Mouse (Mus musculus) embryonic facial prominence, embryonic 14.5 days (tissue): ENCODE measurements around the gene Rnf227. TPM values are rescaled to one million over a fixed set of nuclear protein-coding genes. Genes with fewer than 3 reads are reported as not detected.

Experiments used
- ATAC-seq: fragments of 200-750 bp; cut with Nextera tagmentation; 2 replicates; pipeline ENCODE4 v1.8.0; 2017; ENCODE audit warnings: low read depth, moderate number of reproducible peaks, moderate TSS enrichment
- DNase-seq: peaks from one replicate; pipeline ENCODE4 v3.0.0-alpha.2; 2015; ENCODE audit warnings: low spot score
- H3K27ac ChIP-seq: fragments of 300-500 bp; sonication (generic); replicated peaks from 2 replicates; pipeline ENCODE4 v1.5.1; 2014; ENCODE audit warnings: low read depth, mild to moderate bottlenecking, low read length, moderate library complexity
- H3K27me3 ChIP-seq: fragments of 300-500 bp; sonication (generic); replicated peaks from 2 replicates; pipeline ENCODE4 v1.6.1; 2014; ENCODE audit warnings: low read length; ENCODE audit not compliant: control insufficient read depth, insufficient read depth
- H3K36me3 ChIP-seq: fragments of 300-500 bp; sonication (generic); 2 replicates; pipeline ENCODE4 v1.6.1; 2014; ENCODE audit warnings: low read length, mixed read lengths; ENCODE audit not compliant: control insufficient read depth, insufficient read depth
- H3K4me1 ChIP-seq: fragments of 300-500 bp; sonication (generic); 2 replicates; pipeline ENCODE4 v1.6.1; 2014; ENCODE audit warnings: antibody characterized with exemption, low read length; ENCODE audit not compliant: control insufficient read depth, insufficient read depth
- H3K4me2 ChIP-seq: fragments of 300-500 bp; sonication (generic); 2 replicates; pipeline ENCODE4 v1.6.1; 2014; ENCODE audit warnings: low read depth, mild to moderate bottlenecking, low read length, moderate library complexity, mixed read lengths
- H3K4me3 ChIP-seq: fragments of 300-500 bp; sonication (generic); 2 replicates; pipeline ENCODE4 v1.5.1; 2014; ENCODE audit warnings: low read depth, mild to moderate bottlenecking, low read length
- H3K9ac ChIP-seq: fragments of 300-500 bp; sonication (generic); 2 replicates; pipeline ENCODE4 v1.6.1; 2014; ENCODE audit warnings: low read depth, mild to moderate bottlenecking, low read length, moderate library complexity, mixed read lengths
- H3K9me3 ChIP-seq: fragments of 300-500 bp; sonication (generic); 2 replicates; pipeline ENCODE4 v1.6.1; 2016; ENCODE audit warnings: low read length; ENCODE audit not compliant: control insufficient read depth
- WGBS: fragments of 180-500 bp; shearing (Covaris S2); extraction: QIAGEN DNeasy Blood & Tissue Kit; methylation state at CpG from one replicate; pipeline ENCODE4 v1.1.7; 2014; 5-methylcytosine and 5-hydroxymethylcytosine counted together
- polyA plus RNA-seq: library from polyadenylated mRNA; unstranded; fragments of >200 nt; fragmentation: Nextera tagmentation; extraction: Ambion mirVana; gene quantifications from 2 replicates; pipeline ENCODE4 v1.2.1, GENCODE M21; 2014

The Rnf227 gene
- polyA plus RNA-seq, 1 experiment from 2014 or later: 17.1 TPM

GRCm38 (mm10) chr11:69334796-69335195 is 5.5 kb upstream of the Rnf227 start:
- Histone ChIP-seq H3K4me1 (peaks cover 17% of the 10 kb centered on the region), H3K27me3 (no peaks in the 10 kb centered on the region), H3K9ac (no peak overlapping the region; the same call in 1 of the 2 replicates), H3K36me3 (no peaks in the 10 kb centered on the region), H3K27ac (no peak overlapping the region), H3K4me2 (no peak overlapping the region), H3K4me3 (no peak overlapping the region), H3K9me3 (no peaks in the 10 kb centered on the region)
- DNase-seq: no peak
- 67% methylated on average over 4 of the region's 4 CpGs for WGBS
- ATAC-seq: no peak

- 89% methylated on average over 18 of the region's 26 CpGs for WGBS
- H3K4me2 ChIP-seq: no peak overlapping the region
- no peak for DNase-seq
- H3K36me3 ChIP-seq: peaks cover 91% of the 10 kb centered on the region
- H3K9ac ChIP-seq: no peak overlapping the region
- no peak overlapping the region for H3K27ac ChIP-seq
- no peak overlapping the region for H3K4me3 ChIP-seq
- ATAC-seq: no peak
- no peaks in the 10 kb centered on the region for H3K9me3 ChIP-seq
- H3K4me1 ChIP-seq: no peaks in the 10 kb centered on the region
- no peaks in the 10 kb centered on the region for H3K27me3 ChIP-seq
Observed at GRCm38 (mm10) chr11:69346441-69346840, 6.2 kb downstream of the Rnf227 start.

- H3K9ac ChIP-seq: no peak overlapping the region
- H3K4me3 ChIP-seq: no peak overlapping the region
- H3K27ac ChIP-seq: no peak overlapping the region
- 89% methylated on average over 5 of the region's 5 CpGs for WGBS
- ATAC-seq (no peak), DNase-seq (no peak)
- H3K4me2 ChIP-seq: no peak overlapping the region
- no peaks in the 10 kb centered on the region for H3K9me3 ChIP-seq
- H3K27me3 ChIP-seq: no peaks in the 10 kb centered on the region
- peaks cover 100% of the 10 kb centered on the region for H3K36me3 ChIP-seq
- no peaks in the 10 kb centered on the region for H3K4me1 ChIP-seq
Observed at GRCm38 (mm10) chr11:69356544-69356943, 16.3 kb downstream of the Rnf227 start.

DNA sequence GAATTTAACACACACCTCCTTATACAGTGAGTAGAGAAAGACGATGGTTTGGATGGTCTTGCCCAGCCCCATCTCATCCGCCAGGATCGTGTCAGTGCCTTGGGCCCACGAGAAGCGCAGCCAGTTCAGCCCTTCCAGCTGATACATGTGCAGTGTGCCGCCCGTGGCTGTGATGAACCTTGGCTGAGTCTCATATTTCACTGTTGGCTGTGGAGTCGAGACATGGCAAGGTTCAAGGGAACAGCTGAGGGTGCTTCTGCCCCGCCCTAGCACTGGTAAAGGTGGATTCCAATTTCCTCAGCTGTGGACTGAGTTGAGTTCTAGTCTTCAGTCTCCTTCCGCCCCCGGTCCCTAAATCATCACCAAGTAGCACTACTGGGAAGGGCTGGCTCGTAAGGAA is 17.4 kb downstream of the Rnf227 start:
- ATAC-seq: 0 out of 2 replicates have a peak, but pooled peaks have one; percentile 12
- Histone ChIP-seq H3K4me2 (no peak overlapping the region), H3K9me3 (no peaks in the 10 kb centered on the region), H3K27ac (no peak overlapping the region), H3K4me1 (no peaks in the 10 kb centered on the region), H3K27me3 (no peaks in the 10 kb centered on the region), H3K4me3 (no peak overlapping the region), H3K9ac (no peak overlapping the region), H3K36me3 (peaks cover 97% of the 10 kb centered on the region)
- WGBS: 85% methylated on average over 12 of the region's 12 CpGs
- no peak for DNase-seq

DNA sequence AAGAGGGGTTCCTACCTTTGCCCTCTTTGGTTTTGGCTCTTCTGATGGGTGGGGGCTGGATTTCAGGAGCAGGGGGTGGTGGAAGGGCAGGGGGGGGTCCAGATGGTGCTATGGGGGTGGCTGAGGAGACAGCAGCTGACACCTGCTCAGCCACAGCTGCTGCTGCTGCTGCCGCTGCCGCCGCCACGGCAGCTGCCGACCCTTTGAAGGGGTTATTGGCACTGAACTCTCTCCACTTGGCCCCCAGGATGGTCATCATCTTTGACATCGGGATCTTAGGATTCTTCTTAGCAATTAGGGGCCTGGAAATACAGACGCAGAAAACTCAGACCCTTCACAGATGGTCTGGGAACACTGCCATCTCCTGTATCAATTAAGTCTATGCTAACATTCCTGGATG is 21.8 kb downstream of the Rnf227 start:
- DNase-seq (peak; percentile 59), ATAC-seq (no peak)
- Histone ChIP-seq H3K9ac (no peak overlapping the region), H3K27ac (no peak overlapping the region), H3K4me1 (peaks cover 19% of the 10 kb centered on the region), H3K27me3 (no peaks in the 10 kb centered on the region), H3K36me3 (peaks cover 72% of the 10 kb centered on the region), H3K4me2 (no peak overlapping the region), H3K9me3 (no peaks in the 10 kb centered on the region), H3K4me3 (no peak overlapping the region)
- 37% methylated on average over 7 of the region's 7 CpGs for WGBS

GRCm38 (mm10) chr11:69362479-69362878 is 22.2 kb downstream of the Rnf227 start:
- H3K27me3 ChIP-seq: no peaks in the 10 kb centered on the region
- peaks cover 19% of the 10 kb centered on the region for H3K4me1 ChIP-seq
- peaks cover 68% of the 10 kb centered on the region for H3K36me3 ChIP-seq
- H3K4me3 ChIP-seq: no peak overlapping the region
- H3K4me2 ChIP-seq: no peak overlapping the region
- no peak overlapping the region for H3K9ac ChIP-seq
- WGBS: 35% methylated on average over 2 of the region's 2 CpGs
- peak; percentile 71 for DNase-seq
- no peak for ATAC-seq
- H3K9me3 ChIP-seq: no peaks in the 10 kb centered on the region
- H3K27ac ChIP-seq: no peak overlapping the region

- no peaks in the 10 kb centered on the region for H3K9me3 ChIP-seq
- H3K27me3 ChIP-seq: no peaks in the 10 kb centered on the region
- peaks cover 19% of the 10 kb centered on the region for H3K4me1 ChIP-seq
- ATAC-seq (no peak), DNase-seq (no peak)
- peak overlapping the region; percentile 64; the same call in 1 of the 2 replicates for H3K9ac ChIP-seq
- peaks cover 49% of the 10 kb centered on the region for H3K36me3 ChIP-seq
- peak overlapping the region; percentile 100 for H3K27ac ChIP-seq
- WGBS: 45% methylated on average over 8 of the region's 8 CpGs
- H3K4me3 ChIP-seq: no peak overlapping the region
- H3K4me2 ChIP-seq: peak overlapping the region; percentile 73
Observed at GRCm38 (mm10) chr11:69364376-69364775, 24.1 kb downstream of the Rnf227 start.

- no peaks in the 10 kb centered on the region for H3K27me3 ChIP-seq
- ATAC-seq: peak; percentile 39
- no peaks in the 10 kb centered on the region for H3K9me3 ChIP-seq
- DNase-seq: peak; percentile 94
- peak overlapping the region; percentile 95 for H3K4me3 ChIP-seq
- H3K27ac ChIP-seq: peak overlapping the region; percentile 100
- H3K36me3 ChIP-seq: peaks cover 43% of the 10 kb centered on the region
- H3K4me2 ChIP-seq: peak overlapping the region; percentile 73
- H3K9ac ChIP-seq: peak overlapping the region; percentile 64
- WGBS: 6% methylated on average over 5 of the region's 6 CpGs
- peaks cover 19% of the 10 kb centered on the region for H3K4me1 ChIP-seq
Observed at GRCm38 (mm10) chr11:69364910-69365309, 24.6 kb downstream of the Rnf227 start.

DNA sequence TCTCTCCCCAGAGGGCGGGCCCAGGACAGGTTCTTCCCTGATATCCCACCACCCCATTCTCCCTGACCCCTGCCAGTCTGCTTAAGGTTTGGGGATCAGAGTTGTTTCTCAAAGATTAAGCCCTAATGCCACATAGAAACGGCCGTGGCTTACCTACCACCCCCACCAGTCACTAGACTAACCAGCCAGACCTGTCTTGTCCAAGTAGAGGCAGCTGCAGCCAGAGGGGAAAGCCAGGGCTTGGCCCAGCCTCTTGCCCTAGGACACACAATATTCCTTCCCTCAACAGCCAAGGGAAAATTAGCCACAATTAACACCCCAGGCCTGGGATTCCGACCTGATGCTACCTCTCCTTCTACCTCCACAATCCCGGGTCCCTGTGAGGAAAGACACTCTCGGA is 25.5 kb downstream of the Rnf227 start:
- Histone ChIP-seq H3K9ac (peak overlapping the region; percentile 64), H3K4me3 (peak overlapping the region; percentile 95), H3K36me3 (peaks cover 35% of the 10 kb centered on the region), H3K4me1 (peaks cover 23% of the 10 kb centered on the region), H3K27me3 (no peaks in the 10 kb centered on the region), H3K27ac (peak overlapping the region; percentile 100), H3K9me3 (no peaks in the 10 kb centered on the region), H3K4me2 (peak overlapping the region; percentile 73)
- WGBS: 12% methylated on average over 6 of the region's 6 CpGs
- ATAC-seq (no peak; the same call in 1 of the 2 replicates), DNase-seq (peak; percentile 72)
